Mouse (Mus musculus) layer of hippocampus, adult 11-12 months (tissue): ENCODE data around the gene Gja8.

ENCODE experiments used
- DNase-seq: peaks from one replicate; pipeline ENCODE4 v3.0.0; 2022; ENCODE audit warnings: low spot score

Gene Gja8

DNA sequence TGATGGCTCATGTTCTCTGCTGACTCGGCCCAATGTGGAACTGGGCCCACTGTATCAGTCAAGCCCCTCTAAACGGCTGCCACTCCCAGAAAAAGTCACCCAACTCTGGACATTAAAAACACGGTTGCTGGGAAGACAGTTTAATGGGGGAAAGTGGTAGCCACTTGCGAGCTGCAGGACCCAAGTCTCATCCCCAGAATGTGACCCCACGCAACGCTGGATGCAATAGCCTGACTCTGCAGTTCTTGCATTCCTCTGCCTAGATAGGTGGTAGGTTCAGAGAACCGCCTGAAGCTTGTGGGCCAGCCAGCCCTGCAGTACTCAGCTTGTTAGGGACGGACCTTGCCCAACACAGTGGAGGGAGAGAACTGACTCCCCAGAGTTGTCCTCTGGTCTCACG is 46.3 kb downstream of the Gja8 start:
- no peak for DNase-seq

DNA sequence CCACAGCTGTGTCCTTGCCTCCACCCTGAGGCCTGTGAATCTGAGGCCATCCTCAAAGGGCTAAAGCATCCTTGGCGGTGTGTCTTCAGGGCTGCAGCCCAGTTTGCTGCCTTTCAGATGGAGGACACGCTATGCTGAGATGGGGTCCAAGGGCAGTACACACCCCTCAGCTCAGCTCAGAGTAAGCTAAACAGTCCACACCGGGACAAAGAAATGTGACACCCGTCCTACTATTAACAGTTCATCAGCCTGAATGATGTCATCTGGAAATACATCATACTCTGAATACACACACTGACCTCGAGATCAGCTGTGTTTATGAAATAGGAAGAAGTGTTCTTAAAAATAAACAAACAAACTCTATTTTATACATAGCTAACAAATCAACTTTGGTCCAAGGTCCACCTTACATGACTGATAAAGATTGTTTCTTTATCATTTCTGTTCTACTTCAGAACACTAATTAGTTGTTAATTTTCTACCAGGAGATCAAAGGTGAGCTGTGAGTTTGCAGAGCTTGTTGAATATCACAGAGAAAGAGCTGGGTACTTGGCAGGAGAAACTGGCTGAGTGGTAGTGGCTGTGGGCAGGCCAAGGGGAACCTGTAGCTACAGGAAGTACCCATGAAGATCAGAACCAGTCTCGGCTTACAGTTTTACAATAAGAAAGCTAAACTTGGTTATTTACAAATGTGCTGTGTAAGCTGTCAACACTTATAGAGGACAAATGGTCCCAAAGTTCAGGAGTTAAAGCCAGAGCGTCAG is 50.8 kb downstream of the Gja8 start:
- DNase-seq = no peak

DNA sequence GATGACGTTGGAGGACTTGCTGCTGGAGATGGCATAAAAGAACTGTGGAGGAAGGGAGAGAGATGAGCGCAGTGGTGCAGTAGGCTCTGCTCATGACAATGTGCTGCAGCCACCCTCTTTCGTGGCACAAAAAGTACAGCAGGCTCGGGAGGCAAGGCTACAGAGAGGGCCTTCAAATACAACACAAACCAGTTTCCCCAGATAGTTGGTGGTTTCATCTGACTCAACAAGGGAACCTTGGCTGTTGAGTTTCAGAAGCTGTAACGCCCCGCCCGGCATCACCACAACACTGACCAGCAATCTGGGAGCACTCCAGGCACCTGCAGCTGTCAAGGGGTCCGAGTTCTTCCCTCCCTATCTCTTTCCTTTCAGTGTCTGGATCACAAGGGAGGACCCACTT is 53.3 kb downstream of the Gja8 start:
- DNase-seq = no peak

DNA sequence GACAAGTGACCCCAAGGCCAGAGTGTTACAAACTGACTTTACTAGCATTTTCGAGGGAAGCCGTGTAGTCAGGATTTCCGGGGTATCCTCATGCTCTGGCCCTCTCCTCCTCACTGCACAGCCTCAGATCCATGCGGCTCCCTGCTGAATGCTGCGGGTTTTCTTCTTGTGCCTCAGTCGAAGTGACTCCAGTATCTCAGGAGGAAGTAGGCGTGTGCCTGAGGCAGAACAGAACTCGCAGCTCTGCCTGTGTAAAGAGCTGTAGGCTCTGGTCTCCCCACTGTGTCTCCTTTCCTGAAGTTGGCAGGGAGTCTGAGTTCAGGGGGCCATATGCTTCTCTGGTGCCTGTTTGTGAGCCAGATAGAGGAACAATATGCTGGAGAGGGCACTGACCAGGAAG is 54.8 kb downstream of the Gja8 start:
- DNase-seq = no peak

DNA sequence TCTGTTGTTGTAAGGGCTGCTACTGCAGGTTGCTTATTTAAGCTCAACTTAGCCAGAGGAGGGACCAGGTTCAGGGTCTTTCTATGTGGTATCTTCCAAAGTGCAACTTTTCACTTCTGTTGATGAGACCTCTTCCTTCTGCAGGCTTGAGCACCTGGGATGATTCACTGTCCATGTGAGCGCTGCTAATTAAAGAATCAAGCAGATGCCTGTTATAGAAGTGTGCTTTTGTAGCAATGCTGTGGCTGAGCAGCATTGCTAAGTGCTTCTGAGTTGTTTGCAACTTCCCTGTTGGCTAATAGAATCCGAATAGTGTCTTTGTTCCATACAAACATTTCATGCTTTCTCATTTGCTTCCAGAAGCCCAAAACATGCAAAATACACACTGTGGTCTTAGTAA is 55.5 kb downstream of the Gja8 start:
- DNase-seq = no peak

DNA sequence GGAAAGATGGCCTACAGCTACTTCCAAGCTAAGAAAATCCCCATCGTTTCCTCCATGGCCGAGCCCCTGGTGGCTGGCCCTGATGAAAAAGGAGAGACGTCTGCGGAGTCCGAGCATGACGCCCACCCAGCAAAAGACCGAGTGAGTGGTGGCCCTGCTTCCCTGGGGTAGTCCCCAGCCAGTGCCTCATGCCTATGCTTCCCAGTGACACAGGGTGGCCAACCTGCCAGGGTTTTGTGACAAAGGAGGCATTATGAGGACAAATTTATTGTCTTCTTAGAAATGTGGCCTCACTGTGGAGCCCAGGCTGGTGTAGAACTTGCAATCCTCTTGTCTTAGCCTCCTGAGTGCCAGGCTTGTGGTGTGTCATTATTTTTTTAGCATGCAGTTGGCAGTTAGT is 56.7 kb downstream of the Gja8 start:
- DNase-seq = no peak

DNA sequence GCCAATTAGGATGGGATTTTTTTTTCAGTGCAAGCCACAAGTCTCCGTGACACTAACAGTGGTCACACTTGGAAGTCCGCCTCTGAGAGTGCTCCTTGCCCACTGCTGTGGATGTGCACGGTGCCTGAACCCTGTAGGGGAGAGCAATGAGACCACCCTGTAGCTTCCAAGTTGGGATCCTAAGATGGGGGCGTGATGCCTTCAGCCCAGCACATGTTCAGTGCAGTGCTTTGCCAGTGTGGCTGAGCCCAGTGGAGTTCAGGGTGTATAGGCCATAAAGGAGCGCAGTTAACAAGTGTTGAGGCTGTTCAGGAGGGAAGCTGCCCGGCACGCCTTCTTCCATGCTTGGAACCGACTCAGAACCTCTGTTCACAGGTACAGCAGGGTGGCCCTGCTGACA is 57.3 kb downstream of the Gja8 start:
- no peak for DNase-seq

DNA sequence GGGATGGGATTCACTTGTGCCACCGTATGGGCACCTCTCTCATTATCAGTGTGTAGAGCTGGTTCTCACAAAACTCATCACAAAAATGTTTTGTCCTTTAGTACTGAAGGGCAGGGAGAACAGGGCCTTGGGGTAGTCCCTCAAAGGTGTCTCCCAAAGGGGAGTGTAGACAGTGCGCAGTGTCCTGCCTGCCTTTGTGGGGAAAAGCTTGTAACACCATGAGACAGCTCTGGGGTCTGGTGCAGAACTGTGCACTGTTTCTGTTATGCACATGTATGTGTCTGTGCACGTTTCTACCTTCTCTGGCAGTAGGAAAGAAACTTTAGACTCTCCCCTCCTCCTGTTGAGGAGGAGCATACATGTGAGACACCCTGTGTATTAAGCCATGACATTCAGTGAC is 58.0 kb downstream of the Gja8 start:
- DNase-seq = no peak
